Mouse (Mus musculus) hindbrain, embryonic 10.5 days (tissue): ENCODE measurements around the gene Nrm. TPM values are rescaled to one million over a fixed set of nuclear protein-coding genes. Genes with fewer than 3 reads are reported as not detected.

Source experiments
- DNase-seq: peaks from one replicate; pipeline ENCODE4 v3.0.0-alpha.2; 2017; ENCODE audit warnings: low spot score
- H3K27ac ChIP-seq: fragments of 300-500 bp; sonication (generic); 2 replicates; pipeline ENCODE4 v1.5.1; 2016; ENCODE audit warnings: mild to moderate bottlenecking, moderate library complexity
- H3K27me3 ChIP-seq: fragments of 300-500 bp; sonication (generic); 2 replicates; pipeline ENCODE4 v1.6.1; 2016; ENCODE audit warnings: mild to moderate bottlenecking; ENCODE audit not compliant: poor library complexity, insufficient read depth, severe bottlenecking
- H3K36me3 ChIP-seq: fragments of 300-500 bp; sonication (generic); 2 replicates; pipeline ENCODE4 v1.6.1; 2016; ENCODE audit warnings: mild to moderate bottlenecking, moderate library complexity
- H3K4me1 ChIP-seq: fragments of 300-500 bp; sonication (generic); replicated peaks from 2 replicates; pipeline ENCODE4 v1.6.1; 2016; ENCODE audit warnings: mild to moderate bottlenecking
- H3K4me3 ChIP-seq: fragments of 300-500 bp; sonication (generic); 2 replicates; pipeline ENCODE4 v1.5.1; 2016; ENCODE audit warnings: mild to moderate bottlenecking, moderate library complexity
- H3K9me3 ChIP-seq: fragments of 300-500 bp; sonication (generic); 2 replicates; pipeline ENCODE4 v1.6.1; 2016; ENCODE audit warnings: mild to moderate bottlenecking, moderate library complexity
- WGBS: fragments of 180-500 bp; shearing (Covaris S2); methylation state at CpG from one replicate; pipeline ENCODE4 v1.1.7; 2016; 5-methylcytosine and 5-hydroxymethylcytosine counted together
- polyA plus RNA-seq: library from polyadenylated mRNA; unstranded; fragments of >200 nt; fragmentation: Nextera tagmentation; extraction: Ambion mirVana; gene quantifications from 2 replicates; pipeline ENCODE4 v1.2.1, GENCODE M21; 2016

The Nrm gene
- polyA plus RNA-seq, result 70.1 and 75.9 TPM in 2 replicates

DNA sequence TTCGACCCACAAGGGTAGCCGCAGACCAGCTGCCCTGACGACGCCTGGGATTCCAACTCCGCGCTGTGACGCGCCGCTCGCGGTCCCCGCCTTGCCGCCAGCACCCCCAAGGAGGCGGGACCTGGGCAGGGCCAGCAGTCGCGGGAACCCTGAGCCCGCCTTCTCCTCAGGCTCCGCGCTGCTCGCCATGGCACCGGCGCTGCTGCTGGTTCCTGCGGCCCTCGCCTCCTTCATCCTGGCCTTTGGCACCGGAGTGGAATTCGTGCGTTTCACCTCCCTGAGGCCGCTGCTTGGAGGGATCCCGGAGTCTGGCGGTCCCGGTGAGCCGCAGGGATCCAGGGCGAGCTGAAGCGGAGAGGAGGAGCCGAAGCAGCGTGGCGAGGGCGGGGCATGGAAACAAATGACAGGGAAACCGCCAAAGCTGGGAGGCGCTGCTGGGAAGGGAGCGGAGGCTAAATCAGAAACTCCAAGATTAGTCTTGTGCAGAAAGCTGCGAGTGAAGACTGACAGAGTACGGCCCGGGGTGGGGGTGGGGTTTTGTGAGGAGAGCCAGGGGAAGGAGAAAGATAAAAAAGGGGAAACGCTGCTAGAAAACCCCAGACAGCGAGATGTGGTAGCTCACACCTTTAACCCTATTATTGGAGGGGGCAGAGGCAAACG, at the start of gene Nrm:
Gene Nrm, plus strand, starts transcription at position 121 of the 660 bp plus-strand sequence.
- peak; percentile 93 for DNase-seq
- peaks cover 58% of the 10 kb centered on the region for H3K4me1 ChIP-seq
- 0 out of 2 replicates have a peak, but pooled peaks cover 4% of the 10 kb centered on the region for H3K27me3 ChIP-seq
- peaks cover 50% of the 10 kb centered on the region for H3K36me3 ChIP-seq
- H3K9me3 ChIP-seq, result no peaks in the 10 kb centered on the region
- H3K27ac ChIP-seq, result peak within 1 kb of the TSS; percentile 98
- H3K4me3 ChIP-seq, result peak within 1 kb of the TSS; percentile 82
- under 1% methylated on average over 47 of the region's 47 CpGs for WGBS

DNA sequence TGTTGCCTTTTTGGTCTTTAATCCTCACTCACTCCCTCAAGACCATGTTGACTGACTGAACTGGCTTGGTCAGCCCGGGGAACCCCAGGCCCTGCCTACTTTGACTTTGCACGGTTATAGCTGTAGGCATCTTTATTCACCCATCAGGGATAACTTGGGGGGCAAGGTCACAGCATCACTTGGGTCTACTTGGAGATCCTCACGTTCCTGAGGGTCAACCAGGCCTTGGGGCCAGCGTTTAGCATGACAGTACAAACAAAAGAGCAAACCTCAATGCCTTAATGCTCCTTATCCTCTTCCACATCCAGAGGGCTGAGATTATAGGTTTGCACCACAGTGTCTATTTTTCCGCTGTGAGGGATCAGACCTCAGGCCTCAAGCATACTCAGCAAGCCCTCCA, 48.8 kb upstream of the Nrm start:
- no peak overlapping the region for H3K27ac ChIP-seq
- no peaks in the 10 kb centered on the region for H3K9me3 ChIP-seq
- 75% methylated on average over 5 of the region's 5 CpGs for WGBS
- H3K4me3 ChIP-seq, result no peak overlapping the region
- peaks cover 10% of the 10 kb centered on the region for H3K4me1 ChIP-seq
- no peaks in the 10 kb centered on the region for H3K36me3 ChIP-seq
- no peak for DNase-seq
- 0 out of 2 replicates have a peak, but pooled peaks cover 14% of the 10 kb centered on the region for H3K27me3 ChIP-seq

DNA sequence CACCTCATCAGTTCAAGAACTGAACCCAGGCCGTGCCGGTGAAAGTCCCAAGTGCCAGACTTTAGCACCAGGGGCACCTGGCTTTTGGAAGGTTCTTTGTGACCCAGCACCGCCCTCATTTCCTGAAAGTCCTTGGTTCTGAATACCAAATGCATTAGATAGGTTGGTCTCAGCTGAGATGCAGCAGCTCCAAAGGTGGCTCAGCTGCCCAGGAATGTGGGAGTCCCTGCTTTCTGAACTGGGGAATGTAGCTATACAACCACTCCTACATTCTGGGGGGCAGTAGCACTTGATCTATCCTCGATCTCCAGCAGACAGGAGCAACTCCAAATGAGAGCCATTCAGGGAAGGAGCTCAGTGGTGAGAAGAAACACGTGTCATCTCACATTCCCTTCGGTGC, 48.4 kb upstream of the Nrm start:
- H3K4me1 ChIP-seq, result peaks cover 11% of the 10 kb centered on the region
- no peak overlapping the region for H3K27ac ChIP-seq
- no peaks in the 10 kb centered on the region for H3K9me3 ChIP-seq
- no peak overlapping the region for H3K4me3 ChIP-seq
- no peaks in the 10 kb centered on the region for H3K36me3 ChIP-seq
- H3K27me3 ChIP-seq, result 0 out of 2 replicates have a peak, but pooled peaks cover 14% of the 10 kb centered on the region
- no peak for DNase-seq
- WGBS, result 80% methylated on average over 6 of the region's 6 CpGs

DNA sequence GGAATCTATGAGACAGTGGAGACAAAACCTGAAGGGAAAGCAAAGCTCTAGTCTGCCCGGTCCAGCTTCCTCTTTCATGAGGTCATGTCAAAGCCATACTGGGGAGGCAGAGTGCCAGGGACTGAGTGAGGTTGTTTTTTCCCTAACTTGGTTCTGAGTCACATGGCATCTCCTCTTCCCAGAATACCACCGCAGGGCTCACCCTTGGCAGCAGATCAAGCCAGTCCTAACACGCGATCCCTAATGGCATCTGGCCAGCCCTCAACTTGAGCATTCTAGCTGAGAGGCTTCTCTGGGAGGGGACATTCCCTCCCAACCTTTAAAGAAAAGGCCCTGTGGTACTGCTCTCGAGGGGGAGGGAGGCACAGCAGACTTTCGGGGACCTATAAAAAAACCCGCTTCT, 47.9 kb upstream of the Nrm start:
- Histone ChIP-seq H3K27me3 (0 out of 2 replicates have a peak, but pooled peaks cover 14% of the 10 kb centered on the region), H3K27ac (no peak overlapping the region), H3K9me3 (no peaks in the 10 kb centered on the region), H3K4me1 (peaks cover 11% of the 10 kb centered on the region), H3K36me3 (no peaks in the 10 kb centered on the region), H3K4me3 (no peak overlapping the region)
- 81% methylated on average over 7 of the region's 7 CpGs for WGBS
- DNase-seq, result no peak

DNA sequence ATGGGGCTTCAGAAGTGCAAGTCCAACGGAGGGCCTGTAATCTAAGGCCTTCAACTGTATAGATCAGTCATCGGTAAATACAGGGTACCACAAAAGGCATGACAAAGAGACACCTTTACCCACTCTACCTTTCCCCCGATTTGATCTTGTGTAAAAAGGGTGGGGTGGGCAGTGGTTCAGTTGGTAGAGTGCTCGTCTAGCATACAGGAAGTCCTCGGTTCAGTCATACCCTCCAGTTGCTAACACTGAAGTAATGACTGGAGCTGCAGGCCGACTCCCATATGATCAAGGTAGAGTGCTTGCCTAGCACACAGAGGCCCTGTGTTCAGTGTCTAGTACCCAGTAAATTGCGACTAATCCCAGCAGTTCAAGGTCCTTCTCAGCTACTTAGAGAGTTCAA, 47.5 kb upstream of the Nrm start:
- Histone ChIP-seq H3K27ac (no peak overlapping the region), H3K4me3 (no peak overlapping the region), H3K9me3 (no peaks in the 10 kb centered on the region), H3K4me1 (peaks cover 11% of the 10 kb centered on the region), H3K36me3 (no peaks in the 10 kb centered on the region), H3K27me3 (0 out of 2 replicates have a peak, but pooled peaks cover 14% of the 10 kb centered on the region)
- DNase-seq, result no peak
- 91% methylated on average over 7 of the region's 7 CpGs for WGBS

DNA sequence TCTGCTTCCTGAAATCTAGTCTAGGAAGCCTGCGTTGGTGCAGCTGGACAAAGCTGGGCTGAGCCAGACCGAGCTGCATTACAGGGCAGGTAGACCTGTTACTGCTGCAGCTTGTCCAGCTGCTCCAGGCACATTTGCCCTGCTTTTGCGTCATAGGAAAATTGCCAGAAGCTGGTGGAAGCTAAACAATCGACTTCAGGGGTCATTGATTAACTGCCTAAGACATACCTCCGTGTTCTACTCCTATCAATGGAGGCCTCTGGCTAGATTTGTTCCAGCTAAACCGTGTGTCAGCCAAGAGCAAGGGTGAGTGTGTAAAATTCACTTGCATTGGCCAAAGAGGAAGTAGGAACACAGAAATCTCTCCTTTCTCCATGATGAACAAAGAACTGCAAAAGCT, 46.4 kb upstream of the Nrm start:
- Histone ChIP-seq H3K36me3 (no peaks in the 10 kb centered on the region), H3K27me3 (peaks cover 21% of the 10 kb centered on the region; the same call in 1 of the 2 replicates), H3K9me3 (no peaks in the 10 kb centered on the region), H3K4me1 (peaks cover 11% of the 10 kb centered on the region), H3K27ac (no peak overlapping the region), H3K4me3 (no peak overlapping the region)
- WGBS, result 71% methylated on average over 6 of the region's 6 CpGs
- DNase-seq, result no peak

DNA sequence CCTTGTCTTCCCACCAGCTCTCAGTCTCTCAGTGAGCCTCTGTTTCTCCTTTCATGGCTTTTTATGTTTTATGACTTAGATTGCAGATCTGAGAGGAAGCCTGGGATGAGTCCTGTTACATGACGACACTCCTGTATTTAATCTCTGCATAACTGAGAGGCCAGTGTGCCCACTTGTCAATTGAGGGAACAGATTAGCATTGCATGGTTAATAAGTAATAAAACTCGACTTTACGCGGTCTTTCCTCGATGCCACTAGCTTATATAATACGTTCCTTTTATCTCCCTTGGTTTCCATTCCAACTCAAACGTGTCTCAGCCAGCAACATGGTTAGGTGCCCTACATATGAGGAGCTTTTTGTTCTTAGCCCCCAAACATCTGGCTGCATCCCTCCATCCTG, 45.3 kb upstream of the Nrm start:
- Histone ChIP-seq H3K27ac (no peak overlapping the region), H3K27me3 (peaks cover 32% of the 10 kb centered on the region; the same call in 1 of the 2 replicates), H3K36me3 (no peaks in the 10 kb centered on the region), H3K9me3 (no peaks in the 10 kb centered on the region), H3K4me1 (peaks cover 16% of the 10 kb centered on the region), H3K4me3 (no peak overlapping the region)
- WGBS, result 74% methylated on average over 7 of the region's 7 CpGs
- DNase-seq, result no peak

DNA sequence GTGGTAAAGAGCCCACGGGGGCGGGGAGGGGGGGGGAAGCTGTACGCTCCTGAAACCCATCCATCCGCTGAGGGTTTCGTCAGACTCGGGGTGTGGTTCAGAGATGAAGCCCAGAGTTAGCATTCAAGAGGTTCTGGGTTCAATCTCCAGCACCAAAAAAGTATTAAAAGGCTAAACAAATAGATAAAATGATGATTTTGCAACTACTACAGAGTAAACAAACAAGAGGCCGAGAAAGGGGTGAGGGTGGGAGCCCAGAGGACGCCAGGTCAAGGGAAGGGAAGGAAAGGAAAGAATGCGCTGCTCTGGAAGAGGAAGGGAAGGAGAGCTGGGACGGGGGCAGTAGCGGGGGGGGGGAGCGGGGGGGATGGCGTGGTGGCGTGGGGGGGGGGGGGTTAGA, 44.4 kb upstream of the Nrm start:
- Histone ChIP-seq H3K27ac (0 out of 2 replicates have a peak overlapping the region, but pooled peaks have one; percentile 50), H3K4me3 (0 out of 2 replicates have a peak overlapping the region, but pooled peaks have one; percentile 6), H3K4me1 (peaks cover 24% of the 10 kb centered on the region), H3K36me3 (no peaks in the 10 kb centered on the region), H3K27me3 (peaks cover 41% of the 10 kb centered on the region; the same call in 1 of the 2 replicates), H3K9me3 (no peaks in the 10 kb centered on the region)
- WGBS, result 27% methylated on average over 14 of the region's 14 CpGs
- no peak for DNase-seq

DNA sequence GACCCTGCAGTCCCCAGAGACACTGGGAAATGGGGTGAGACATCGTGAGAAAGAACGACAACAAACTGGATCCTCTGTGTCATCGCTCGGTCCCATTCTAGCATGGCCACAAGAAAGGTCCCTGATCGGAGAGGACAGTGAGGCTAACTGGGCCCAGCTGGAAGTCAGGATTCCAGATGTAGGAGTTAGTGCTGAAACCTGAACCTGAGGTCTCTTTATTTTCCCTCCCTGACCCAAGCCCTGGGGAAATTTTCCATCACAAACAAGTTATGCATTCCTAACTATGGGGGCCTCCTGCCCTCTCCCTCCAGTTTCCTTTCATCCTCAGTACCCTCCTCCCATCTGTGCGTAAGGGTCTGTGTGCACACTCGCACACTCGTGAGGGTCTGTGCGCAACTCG, 43.9 kb upstream of the Nrm start:
- 46% methylated on average over 10 of the region's 10 CpGs for WGBS

DNA sequence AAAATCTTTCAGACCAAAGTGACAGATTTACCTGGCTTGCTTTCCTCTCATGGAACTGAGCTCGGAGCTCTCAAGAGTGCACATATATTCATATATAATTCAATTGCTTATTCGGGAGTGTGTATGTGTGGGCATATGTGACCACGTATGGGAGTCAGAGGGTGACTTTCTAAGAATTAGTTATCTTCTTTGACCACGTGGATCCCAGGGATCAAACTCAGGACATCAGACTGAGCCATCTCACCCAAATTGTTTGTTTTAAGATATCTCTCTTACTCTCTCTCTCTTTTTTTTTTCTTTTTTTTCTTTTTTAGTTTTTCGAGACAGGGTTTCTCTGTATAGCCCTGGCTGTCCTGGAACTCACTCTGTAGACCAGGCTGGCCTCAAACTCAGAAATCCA, 41.0 kb upstream of the Nrm start:
- H3K36me3 ChIP-seq, result peaks cover 6% of the 10 kb centered on the region; the same call in 1 of the 2 replicates
- WGBS, result 80% methylated on average over 5 of the region's 5 CpGs
- H3K4me1 ChIP-seq, result peaks cover 49% of the 10 kb centered on the region
- H3K27ac ChIP-seq, result no peak overlapping the region
- peaks cover 47% of the 10 kb centered on the region; the same call in 1 of the 2 replicates for H3K27me3 ChIP-seq
- DNase-seq, result no peak
- no peaks in the 10 kb centered on the region for H3K9me3 ChIP-seq
- no peak overlapping the region for H3K4me3 ChIP-seq

More for the DNA sequence above, 43.9 kb upstream of the Nrm start:
- Histone ChIP-seq H3K27ac (0 out of 2 replicates have a peak overlapping the region, but pooled peaks have one; percentile 50), H3K4me1 (peaks cover 30% of the 10 kb centered on the region), H3K4me3 (0 out of 2 replicates have a peak overlapping the region, but pooled peaks have one; percentile 6), H3K36me3 (no peaks in the 10 kb centered on the region), H3K9me3 (no peaks in the 10 kb centered on the region), H3K27me3 (peaks cover 46% of the 10 kb centered on the region; the same call in 1 of the 2 replicates)
- DNase-seq, result peak; percentile 32

DNA sequence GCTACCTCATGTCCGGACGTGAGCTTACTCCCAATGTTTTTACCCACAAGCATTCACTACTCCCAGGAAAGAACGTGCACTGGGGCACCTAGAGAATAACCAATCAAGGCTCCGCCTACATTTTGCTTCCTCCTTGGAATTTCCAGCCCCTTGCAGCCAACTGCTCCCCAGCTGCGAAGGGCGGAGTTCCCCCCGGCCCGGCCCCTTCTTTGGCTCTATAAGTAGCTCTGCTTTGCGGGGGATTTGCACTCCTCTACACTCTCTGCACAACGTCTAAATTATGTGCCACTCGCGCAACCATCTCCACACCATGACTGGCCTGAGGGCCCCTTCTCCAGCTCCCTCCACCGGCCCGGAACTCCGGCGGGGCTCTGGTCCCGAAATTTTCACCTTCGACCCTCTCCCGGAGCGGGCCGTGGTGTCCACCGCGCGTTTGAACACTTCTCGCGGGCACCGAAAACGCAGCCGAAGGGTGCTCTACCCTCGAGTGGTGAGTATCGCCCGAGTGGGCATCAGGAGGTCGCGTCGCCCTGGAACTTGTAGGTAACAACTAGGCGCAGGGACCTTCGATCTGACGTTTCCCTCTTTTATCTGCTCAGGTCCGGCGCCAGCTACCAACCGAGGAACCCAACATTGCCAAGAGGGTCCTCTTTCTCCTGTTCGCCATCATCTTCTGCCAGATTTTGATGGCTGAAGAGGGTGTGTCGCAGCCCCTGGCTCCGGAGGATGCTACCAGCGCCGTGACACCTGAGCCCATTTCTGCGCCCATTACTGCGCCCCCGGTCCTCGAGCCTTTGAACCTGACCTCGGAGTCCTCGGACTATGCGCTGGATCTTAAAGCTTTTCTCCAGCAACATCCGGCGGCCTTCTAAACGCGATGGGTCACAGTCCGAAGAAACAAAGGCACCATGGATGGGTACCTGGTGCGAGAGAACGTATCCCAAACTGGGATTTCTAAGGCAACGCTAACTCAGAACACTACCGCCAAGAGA, 39.4 kb upstream of the Nrm start, which contains the start of gene Ier3:
Gene Ier3, plus strand, starts transcription at position 246 of the 992 bp plus-strand sequence.
- peak; percentile 76 for DNase-seq
- H3K9me3 ChIP-seq, result no peaks in the 10 kb centered on the region
- H3K27ac ChIP-seq, result peak within 1 kb of the TSS; percentile 95
- H3K36me3 ChIP-seq, result peaks cover 22% of the 10 kb centered on the region
- H3K27me3 ChIP-seq, result peaks cover 36% of the 10 kb centered on the region; the same call in 1 of the 2 replicates
- peaks cover 45% of the 10 kb centered on the region for H3K4me1 ChIP-seq
- H3K4me3 ChIP-seq, result peak within 1 kb of the TSS; percentile 77
- under 1% methylated on average over 62 of the region's 62 CpGs for WGBS

DNA sequence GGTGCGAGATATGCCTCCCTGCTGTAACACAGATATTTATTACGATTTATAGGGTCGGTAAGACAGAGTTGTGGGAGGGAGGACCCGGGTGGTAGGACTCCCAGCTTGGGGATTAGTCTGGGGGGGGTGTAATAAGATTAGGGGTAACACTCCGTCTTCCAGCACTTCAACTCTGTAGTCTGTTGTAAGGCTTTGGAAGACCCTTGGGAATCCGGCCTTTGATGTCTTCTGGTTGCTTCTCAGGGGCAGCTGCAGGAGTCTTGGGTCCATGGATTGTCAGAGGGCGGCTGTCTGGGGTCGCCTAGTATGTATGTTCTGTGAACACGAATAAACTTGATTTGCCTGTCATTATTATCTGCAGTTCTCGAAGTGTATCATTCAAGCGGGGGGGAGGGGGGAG, 38.6 kb upstream of the Nrm start:
- Histone ChIP-seq H3K36me3 (peaks cover 30% of the 10 kb centered on the region), H3K4me1 (peaks cover 38% of the 10 kb centered on the region), H3K9me3 (no peaks in the 10 kb centered on the region), H3K27me3 (peaks cover 33% of the 10 kb centered on the region; the same call in 1 of the 2 replicates), H3K4me3 (peak overlapping the region; percentile 77), H3K27ac (peak overlapping the region; percentile 95)
- no peak for DNase-seq
- 3% methylated on average over 11 of the region's 11 CpGs for WGBS
